Mouse (Mus musculus): ENCODE measurements at regions not wholly inside any gene's neighbourhood (a gene's known extent, or its start where the extent isn't known, plus 50 kb on each side); places are given as distances from the start of the nearest gene placed in this dataset.
"Not testable (repeated sequence)": the region's sequence is repeated elsewhere in the genome, so short reads cannot be mapped to it uniquely, and the experiment has no call there.

GRCm38 (mm10) chr10:95773425-95773980 lies 69.2 kb downstream of the Gm33543 start:
- DNase-seq: no peak

GRCm38 (mm10) chr10:95772811-95773424 lies 69.8 kb downstream of the Gm33543 start:
- no peak for DNase-seq

GRCm38 (mm10) chr10:95768974-95769373 lies 73.8 kb downstream of the Gm33543 start:
- no peak for DNase-seq

GRCm38 (mm10) chr10:95767526-95768161 lies 75.1 kb downstream of the Gm33543 start:
- no peak for DNase-seq

- no peak for DNase-seq
These were observed 78.6 kb downstream of the Gm33543 start for GRCm38 (mm10) chr10:95764129-95764528.

DNA sequence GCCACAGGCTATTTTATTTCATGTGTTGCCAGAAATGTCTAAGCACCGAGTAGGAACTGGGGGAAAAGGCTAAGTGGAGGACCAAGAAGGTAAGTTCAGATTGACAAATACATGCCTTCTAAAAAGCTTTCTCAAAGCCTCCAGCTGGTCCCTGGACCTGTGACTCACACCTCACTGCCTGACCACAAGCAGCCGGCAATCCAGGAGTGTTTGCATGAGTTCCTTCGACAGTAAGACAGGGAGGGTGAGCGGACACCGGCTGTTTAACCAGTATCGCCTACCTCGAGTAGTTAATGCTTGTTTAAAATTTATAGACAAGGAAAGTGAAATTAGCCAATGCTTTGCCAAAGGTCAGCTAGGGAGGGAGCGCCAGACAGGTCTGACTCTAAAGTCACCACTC lies 80.1 kb downstream of the Gm33543 start:
- no peak for DNase-seq

GRCm38 (mm10) chr10:95761969-95762368 lies 80.8 kb downstream of the Gm33543 start:
- DNase-seq: no peak

DNA sequence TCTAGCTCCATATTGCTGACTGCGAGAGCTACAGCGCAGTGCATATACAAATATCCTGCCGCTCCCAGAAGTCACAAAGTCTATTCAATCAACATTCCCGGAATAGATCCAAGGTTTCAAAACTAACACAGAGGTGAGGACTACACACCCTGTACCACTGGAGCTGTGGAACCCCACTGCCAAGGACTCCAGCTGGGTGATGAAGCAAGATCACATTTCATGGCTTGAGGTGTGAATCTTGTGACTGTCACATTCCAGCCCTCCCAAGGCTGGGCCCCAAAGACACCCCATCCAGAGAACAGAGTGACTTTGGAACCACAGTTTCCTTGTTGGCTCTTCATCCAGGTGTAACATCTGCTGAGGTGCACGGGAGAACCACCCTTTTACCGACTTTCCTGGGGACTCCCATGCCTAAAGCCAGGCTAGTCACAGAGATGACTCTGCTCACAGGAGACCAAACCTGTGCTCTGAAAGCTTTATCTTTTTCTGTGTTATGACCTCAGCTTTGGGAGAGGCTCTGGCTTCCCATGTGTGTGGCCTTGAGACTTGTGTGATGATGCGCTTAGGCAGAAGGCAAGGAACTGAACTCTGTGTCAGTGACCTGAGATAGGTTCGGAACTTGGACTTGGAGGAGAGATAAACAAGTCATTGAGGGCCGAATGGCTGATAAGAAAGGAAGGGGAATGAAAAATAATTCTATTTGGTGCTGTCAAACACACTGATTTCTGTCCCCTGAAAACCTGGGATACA lies 82.4 kb downstream of the Gm33543 start:
- no peak for DNase-seq

DNA sequence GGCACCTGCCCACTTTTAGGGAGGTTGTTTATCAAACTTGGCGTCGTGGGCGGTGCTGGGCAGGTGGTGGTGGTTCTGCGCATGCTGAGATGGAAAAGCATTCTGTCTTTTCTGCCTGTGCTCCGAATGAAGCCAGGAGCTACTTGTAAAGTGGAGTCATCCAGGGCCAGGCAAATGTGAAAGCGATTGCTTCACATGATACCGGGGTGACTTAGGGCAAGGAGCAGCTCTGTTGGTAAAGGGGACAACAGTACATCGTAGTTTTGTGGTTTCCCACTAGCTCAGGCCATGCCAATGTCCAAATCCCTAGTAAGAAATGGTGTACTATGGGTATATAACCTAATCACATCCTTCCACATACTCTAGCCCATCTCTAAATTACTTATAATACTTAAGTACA lies 84.5 kb downstream of the Gm33543 start:
- DNase-seq: no peak

DNA sequence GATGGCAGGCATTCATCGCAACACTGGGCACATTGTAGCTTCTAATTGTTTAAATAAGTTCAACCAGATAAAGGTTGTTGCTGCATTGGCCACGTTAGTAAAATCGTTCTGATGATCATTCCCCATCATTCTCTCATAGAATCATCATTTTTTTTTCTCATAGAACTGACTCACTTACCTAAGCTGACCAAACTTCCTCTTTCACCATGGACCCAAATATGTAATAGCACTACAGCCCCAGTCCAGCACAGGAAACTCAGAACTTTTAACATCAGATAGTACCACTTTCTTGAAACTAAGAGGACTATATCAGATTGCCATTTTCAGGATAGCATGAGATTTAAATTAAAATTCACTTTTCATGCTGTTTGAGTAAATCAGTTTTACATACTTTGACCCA lies 82.2 kb upstream of the Anapc15-ps start:
- no peak for DNase-seq

DNA sequence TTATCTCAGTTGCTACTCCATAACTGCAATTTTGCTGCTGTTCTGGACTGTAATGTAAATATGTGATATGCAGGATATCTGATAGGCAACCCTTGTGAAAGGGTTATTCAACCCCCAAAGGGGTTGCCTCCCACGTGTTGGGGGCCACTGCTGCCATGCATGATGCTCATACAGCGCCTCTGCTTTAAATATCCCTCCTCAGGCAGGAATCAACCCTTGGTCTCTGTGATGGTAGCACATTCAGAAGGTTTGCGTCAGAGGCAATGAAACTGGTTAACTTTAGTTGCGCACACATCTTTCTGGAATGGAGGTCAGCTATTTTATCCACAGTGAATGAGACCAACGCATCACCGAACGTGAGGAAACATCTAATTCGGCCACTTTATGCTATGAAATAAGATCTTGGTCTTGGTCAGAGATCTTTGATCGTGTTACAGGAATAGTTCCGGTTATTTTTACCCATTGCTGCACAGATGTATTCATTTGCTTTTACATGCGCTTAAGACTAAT lies 80.2 kb upstream of the Anapc15-ps start:
- no peak for DNase-seq

DNA sequence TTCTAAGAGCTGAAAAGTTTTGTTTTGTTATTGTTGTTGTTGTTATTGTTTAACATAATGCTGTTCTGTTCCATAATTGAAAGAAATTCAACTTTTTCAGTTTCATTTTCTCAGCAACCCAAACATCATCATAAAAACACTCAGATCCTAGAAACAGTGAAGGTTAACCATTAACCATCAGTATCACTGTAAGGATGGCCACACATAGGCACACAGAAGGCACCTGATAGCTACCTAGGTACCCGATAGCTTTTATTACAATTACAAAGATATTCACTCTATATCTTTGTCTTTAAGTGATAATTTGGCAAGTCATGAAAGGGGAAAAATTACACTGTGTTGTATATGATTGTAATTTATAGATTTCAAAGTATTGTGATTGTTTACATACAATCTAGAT lies 75.1 kb upstream of the Anapc15-ps start:
- DNase-seq: no peak

- no peak for DNase-seq
These were observed 74.7 kb upstream of the Anapc15-ps start for GRCm38 (mm10) chr10:95747939-95748338.

GRCm38 (mm10) chr10:95745834-95746620 lies 72.8 kb upstream of the Anapc15-ps start:
- DNase-seq: no peak

- no peak for DNase-seq
These were observed 72.0 kb upstream of the Anapc15-ps start for GRCm38 (mm10) chr10:95745254-95745653.

- no peak for DNase-seq
These were observed 70.4 kb upstream of the Anapc15-ps start for GRCm38 (mm10) chr10:95743627-95744026.

DNA sequence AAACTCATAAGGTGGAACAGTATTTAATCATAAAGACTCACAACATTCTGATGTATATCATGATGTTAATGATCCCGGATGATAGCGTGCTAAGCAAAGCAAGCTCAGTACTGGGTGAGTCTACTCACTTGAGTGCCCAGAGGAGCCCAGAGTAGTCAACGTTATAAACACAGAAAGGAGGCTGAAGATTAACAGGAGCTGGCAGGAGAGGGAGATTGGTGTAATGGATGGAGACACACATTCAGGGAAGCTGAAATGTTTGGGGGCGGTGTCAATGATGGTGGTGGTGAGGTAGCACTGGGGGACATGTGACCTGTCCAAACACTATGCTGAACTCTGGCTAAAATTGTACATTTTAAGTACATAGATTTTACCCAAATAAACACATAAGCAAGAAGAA lies 66.2 kb upstream of the Anapc15-ps start:
- no peak for DNase-seq

DNA sequence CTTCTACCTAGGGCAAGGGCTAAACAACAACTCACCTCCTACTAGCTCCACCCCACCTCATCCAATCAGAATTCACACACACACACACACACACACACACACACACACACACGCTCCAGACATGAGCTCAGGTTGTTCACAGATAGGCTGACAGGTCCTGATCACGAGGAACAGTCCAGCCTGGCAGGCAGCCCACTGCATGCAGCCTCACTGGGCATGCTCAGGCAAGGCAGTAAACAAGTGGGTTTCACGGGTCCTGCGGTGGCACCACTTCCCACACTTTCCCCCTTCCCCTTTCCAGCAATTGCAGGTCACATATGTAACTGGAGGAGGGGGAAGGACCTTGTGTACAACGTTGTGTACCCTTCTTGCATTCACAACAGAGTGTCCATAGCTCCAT lies 63.5 kb upstream of the Anapc15-ps start:
- not testable (repeated sequence) for DNase-seq

- no peak for DNase-seq
These were observed 57.8 kb upstream of the Anapc15-ps start for GRCm38 (mm10) chr10:95731001-95731400.

GRCm38 (mm10) chr10:95729890-95730289 lies 56.6 kb upstream of the Anapc15-ps start:
- no peak for DNase-seq

DNA sequence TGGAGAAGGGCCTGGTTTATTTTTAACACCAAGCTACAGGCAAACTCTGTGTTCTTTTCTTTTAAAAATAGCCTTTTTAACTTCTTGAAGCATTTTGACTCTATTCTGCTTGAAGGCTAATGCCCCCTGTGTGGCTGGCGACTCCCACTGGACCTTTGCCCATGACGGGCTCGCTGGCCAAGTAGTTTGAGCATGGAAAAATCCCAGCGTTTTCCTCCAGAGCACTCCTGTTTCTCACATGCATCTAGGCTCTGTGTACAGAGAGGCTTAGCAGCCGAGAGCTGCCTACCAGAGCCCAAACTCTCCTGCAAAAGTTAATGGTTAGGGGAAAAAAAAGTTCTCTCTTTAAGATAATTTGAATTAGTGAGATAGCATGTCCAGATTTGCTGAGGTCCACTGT lies 52.7 kb upstream of the Anapc15-ps start:
- DNase-seq: peak; percentile 39

DNA sequence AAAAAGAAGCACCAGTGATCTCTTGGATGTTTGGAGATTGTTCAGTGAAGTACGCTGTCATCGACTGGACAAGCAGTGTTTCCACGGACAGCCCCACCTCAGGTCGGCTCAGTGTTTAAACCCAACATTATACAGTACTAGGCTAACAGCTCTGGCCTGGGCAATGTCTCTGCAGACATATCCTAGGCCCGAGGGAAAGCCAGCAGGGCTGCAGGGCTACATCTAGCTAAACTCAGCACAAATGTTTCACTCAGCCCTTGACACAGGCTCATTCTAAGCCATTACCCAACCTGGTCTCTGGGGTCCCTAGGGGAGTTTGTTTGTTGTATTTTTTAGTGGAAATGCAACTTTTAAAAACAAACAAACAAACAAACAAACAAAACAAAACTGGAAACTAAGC lies 52.1 kb upstream of the Anapc15-ps start:
- no peak for DNase-seq
